Mouse (Mus musculus): ENCODE results near the gene Prickle3. TPM values are rescaled to one million over a fixed set of nuclear protein-coding genes. Genes with fewer than 3 reads are reported as not detected.

Gene Prickle3
- 15.2 and 16.6 TPM in 2 replicates for polyA plus RNA-seq (2015; fragmentation: Nextera tagmentation; extraction: Ambion mirVana)

- no peaks in the 10 kb centered on the region for H3K27me3 ChIP-seq
- no peaks in the 10 kb centered on the region for H3K9me3 ChIP-seq (replicated peaks)
- H3K4me1 ChIP-seq, result no peaks in the 10 kb centered on the region; the same call in 1 of the 2 replicates
- H3K27ac ChIP-seq (replicated peaks), result peak within 1 kb of the TSS; percentile 72
- no peaks in the 10 kb centered on the region for H3K36me3 ChIP-seq
- ATAC-seq (ENCODE audit: insufficient number of reproducible peaks, low FRiP score, low TSS enrichment, low read depth), result peak; percentile 68; the same call in 1 of the 2 replicates
- WGBS, result 16% methylated on average over 26 of the region's 26 CpGs
- H3K4me2 ChIP-seq (replicated peaks), result peak within 1 kb of the TSS; percentile 47
- peak within 1 kb of the TSS; percentile 52 for H3K4me3 ChIP-seq (replicated peaks)
- peak within 1 kb of the TSS; percentile 35 for H3K9ac ChIP-seq
Observed at GRCm38 (mm10) chrX:7657221-7657639, at the start of gene Prickle3. Gene Prickle3, plus strand, starts transcription at chrX:7657260.

- no peaks in the 10 kb centered on the region for H3K4me1 ChIP-seq
- no peak overlapping the region for H3K9ac ChIP-seq
- no peak for ATAC-seq (ENCODE audit: insufficient number of reproducible peaks, low FRiP score, low TSS enrichment, low read depth)
- no peaks in the 10 kb centered on the region for H3K36me3 ChIP-seq
- H3K4me2 ChIP-seq (replicated peaks), result peak overlapping the region; percentile 58
- H3K27me3 ChIP-seq, result no peaks in the 10 kb centered on the region; the same call in 1 of the 2 replicates
- WGBS, result 26% methylated on average over 21 of the region's 21 CpGs
- no peaks in the 10 kb centered on the region for H3K9me3 ChIP-seq (replicated peaks)
- H3K27ac ChIP-seq (replicated peaks), result no peak overlapping the region
- H3K4me3 ChIP-seq (replicated peaks), result peak overlapping the region; percentile 34
Observed at GRCm38 (mm10) chrX:7610035-7610434, 47.0 kb upstream of the Prickle3 start.

GRCm38 (mm10) chrX:7610536-7611258 lies 46.4 kb upstream of the Prickle3 start:
- no peak overlapping the region for H3K27ac ChIP-seq (replicated peaks)
- WGBS, result 20% methylated on average over 26 of the region's 26 CpGs
- H3K36me3 ChIP-seq, result no peaks in the 10 kb centered on the region
- H3K4me3 ChIP-seq (replicated peaks), result peak overlapping the region; percentile 34
- ATAC-seq (ENCODE audit: insufficient number of reproducible peaks, low FRiP score, low TSS enrichment, low read depth), result no peak
- no peaks in the 10 kb centered on the region for H3K9me3 ChIP-seq (replicated peaks)
- no peaks in the 10 kb centered on the region; the same call in 1 of the 2 replicates for H3K27me3 ChIP-seq
- H3K4me2 ChIP-seq (replicated peaks), result peak overlapping the region; percentile 58
- H3K4me1 ChIP-seq, result no peaks in the 10 kb centered on the region
- no peak overlapping the region for H3K9ac ChIP-seq

GRCm38 (mm10) chrX:7617889-7618551 lies 39.0 kb upstream of the Prickle3 start:
- Histone ChIP-seq H3K27me3 (no peaks in the 10 kb centered on the region), H3K4me3 (replicated peaks) (no peak overlapping the region)
- 75% methylated on average over 12 of the region's 12 CpGs for WGBS

GRCm38 (mm10) chrX:7632560-7632959 lies 24.5 kb upstream of the Prickle3 start:
- H3K4me2 ChIP-seq (replicated peaks), result no peak overlapping the region
- H3K27ac ChIP-seq (replicated peaks), result no peak overlapping the region
- H3K9me3 ChIP-seq (replicated peaks), result no peaks in the 10 kb centered on the region
- no peak overlapping the region for H3K4me3 ChIP-seq (replicated peaks)
- WGBS, result 84% methylated on average over 6 of the region's 6 CpGs
- no peaks in the 10 kb centered on the region for H3K36me3 ChIP-seq
- H3K9ac ChIP-seq, result no peak overlapping the region
- H3K27me3 ChIP-seq, result no peaks in the 10 kb centered on the region
- no peaks in the 10 kb centered on the region for H3K4me1 ChIP-seq
- no peak for ATAC-seq (ENCODE audit: insufficient number of reproducible peaks, low FRiP score, low TSS enrichment, low read depth)

More at GRCm38 (mm10) chrX:7617889-7618551, 39.0 kb upstream of the Prickle3 start:
- Histone ChIP-seq H3K4me1 (no peaks in the 10 kb centered on the region), H3K4me2 (replicated peaks) (no peak overlapping the region), H3K36me3 (no peaks in the 10 kb centered on the region), H3K27ac (replicated peaks) (no peak overlapping the region), H3K9me3 (replicated peaks) (no peaks in the 10 kb centered on the region), H3K9ac (no peak overlapping the region)
- ATAC-seq (ENCODE audit: insufficient number of reproducible peaks, low FRiP score, low TSS enrichment, low read depth), result no peak

- Histone ChIP-seq H3K4me3 (replicated peaks) (no peak overlapping the region), H3K27me3 (no peaks in the 10 kb centered on the region), H3K4me1 (no peaks in the 10 kb centered on the region), H3K9ac (no peak overlapping the region), H3K9me3 (replicated peaks) (no peaks in the 10 kb centered on the region), H3K4me2 (replicated peaks) (no peak overlapping the region), H3K36me3 (no peaks in the 10 kb centered on the region), H3K27ac (replicated peaks) (no peak overlapping the region)
- 62% methylated on average over 3 of the region's 3 CpGs for WGBS
- ATAC-seq (ENCODE audit: insufficient number of reproducible peaks, low FRiP score, low TSS enrichment, low read depth), result no peak
Observed at GRCm38 (mm10) chrX:7635101-7635500, 22.0 kb upstream of the Prickle3 start.

- peak within 1 kb of the TSS; percentile 44 for H3K4me2 ChIP-seq (replicated peaks)
- H3K4me3 ChIP-seq (replicated peaks), result peak within 1 kb of the TSS; percentile 22
- 17% methylated on average over 33 of the region's 42 CpGs for WGBS
- no peaks in the 10 kb centered on the region for H3K36me3 ChIP-seq
- peak; percentile 74 for ATAC-seq (ENCODE audit: insufficient number of reproducible peaks, low FRiP score, low TSS enrichment, low read depth)
- no peaks in the 10 kb centered on the region for H3K27me3 ChIP-seq
- H3K9me3 ChIP-seq (replicated peaks), result no peaks in the 10 kb centered on the region
- no peak within 1 kb of the TSS for H3K9ac ChIP-seq
- H3K27ac ChIP-seq (replicated peaks), result no peak within 1 kb of the TSS
- H3K4me1 ChIP-seq, result no peaks in the 10 kb centered on the region
Observed at GRCm38 (mm10) chrX:7638401-7639091, 18.5 kb upstream of the Prickle3 start, which contains the start of gene Syp. Gene Syp, plus strand, starts transcription at chrX:7638471.

GRCm38 (mm10) chrX:7639536-7640325 lies 17.3 kb upstream of the Prickle3 start:
- no peaks in the 10 kb centered on the region for H3K4me1 ChIP-seq
- H3K27ac ChIP-seq (replicated peaks), result no peak overlapping the region
- H3K27me3 ChIP-seq, result no peaks in the 10 kb centered on the region
- H3K4me2 ChIP-seq (replicated peaks), result no peak overlapping the region
- no peak overlapping the region for H3K9ac ChIP-seq
- H3K4me3 ChIP-seq (replicated peaks), result no peak overlapping the region
- no peaks in the 10 kb centered on the region for H3K36me3 ChIP-seq
- WGBS, result 23% methylated on average over 13 of the region's 13 CpGs
- ATAC-seq (ENCODE audit: insufficient number of reproducible peaks, low FRiP score, low TSS enrichment, low read depth), result peak; percentile 20; the same call in 1 of the 2 replicates
- no peaks in the 10 kb centered on the region for H3K9me3 ChIP-seq (replicated peaks)

GRCm38 (mm10) chrX:7640785-7641184 lies 16.3 kb upstream of the Prickle3 start:
- no peaks in the 10 kb centered on the region for H3K9me3 ChIP-seq (replicated peaks)
- no peaks in the 10 kb centered on the region for H3K36me3 ChIP-seq
- H3K4me2 ChIP-seq (replicated peaks), result no peak overlapping the region
- no peak overlapping the region for H3K4me3 ChIP-seq (replicated peaks)
- no peak overlapping the region for H3K27ac ChIP-seq (replicated peaks)
- H3K4me1 ChIP-seq, result no peaks in the 10 kb centered on the region
- no peak for ATAC-seq (ENCODE audit: insufficient number of reproducible peaks, low FRiP score, low TSS enrichment, low read depth)
- no peak overlapping the region for H3K9ac ChIP-seq
- no peaks in the 10 kb centered on the region for H3K27me3 ChIP-seq
- 31% methylated on average over 12 of the region's 12 CpGs for WGBS

- no peak for ATAC-seq (ENCODE audit: insufficient number of reproducible peaks, low FRiP score, low TSS enrichment, low read depth)
- H3K4me2 ChIP-seq (replicated peaks), result no peak overlapping the region
- H3K4me1 ChIP-seq, result no peaks in the 10 kb centered on the region
- H3K9ac ChIP-seq, result no peak overlapping the region
- no peaks in the 10 kb centered on the region for H3K36me3 ChIP-seq
- no peak overlapping the region for H3K27ac ChIP-seq (replicated peaks)
- 12% methylated on average over 5 of the region's 5 CpGs for WGBS
- H3K4me3 ChIP-seq (replicated peaks), result no peak overlapping the region
- H3K9me3 ChIP-seq (replicated peaks), result no peaks in the 10 kb centered on the region
- no peaks in the 10 kb centered on the region for H3K27me3 ChIP-seq
Observed at GRCm38 (mm10) chrX:7645349-7645748, 11.7 kb upstream of the Prickle3 start.
